Mouse (Mus musculus): ENCODE results near the gene Prdm16.

- TF ChIP-seq CTCF (IDR thresholded peaks at IDR 0.05; ENCODE audit: control insufficient read depth, insufficient read depth, insufficient read length) (no peak), MAX (IDR thresholded peaks at IDR 0.05) (no peak), USF1 (IDR thresholded peaks at IDR 0.05; ENCODE audit: low read depth) (no peak), MYOD1 (IDR thresholded peaks at IDR 0.05; ENCODE audit: control insufficient read depth, insufficient read length, low read depth) (no peak), MYOG (IDR thresholded peaks at IDR 0.05; ENCODE audit: control insufficient read depth, extremely low read depth, insufficient read length) (no peak)
Measured at GRCm38 (mm10) chr4:154594116-154594760, 42.4 kb downstream of the Prdm16 start.

Data from C2C12 (cell line).